Mouse (Mus musculus) embryonic fibroblast, embryonic 13.5 days (primary cell): ENCODE results near the gene Tbcd.

Experiments used
- CTCF ChIP-seq: IDR thresholded peaks from 2 replicates; pipeline ENCODE4 v1.5.1; 2011; ENCODE audit warnings: mild to moderate bottlenecking, control low read depth, low read length, moderate library complexity, borderline replicate concordance; ENCODE audit not compliant: insufficient read depth
- POLR2A ChIP-seq: IDR thresholded peaks from 2 replicates; pipeline ENCODE4 v1.6.1; 2011; ENCODE audit warnings: low read depth, mild to moderate bottlenecking, control low read depth, low read length, moderate library complexity

GRCm38 (mm10) chr11:121522156-121522762 is 70.5 kb downstream of the Tbcd start:
- TF ChIP-seq CTCF (no peak), POLR2A (no peak)
